Mouse (Mus musculus): ENCODE measurements around the gene Gnat3.
"Not testable (repeated sequence)": the region's sequence is repeated elsewhere in the genome, so short reads cannot be mapped to it uniquely, and the experiment has no call there.

Gnat3 gene

DNA sequence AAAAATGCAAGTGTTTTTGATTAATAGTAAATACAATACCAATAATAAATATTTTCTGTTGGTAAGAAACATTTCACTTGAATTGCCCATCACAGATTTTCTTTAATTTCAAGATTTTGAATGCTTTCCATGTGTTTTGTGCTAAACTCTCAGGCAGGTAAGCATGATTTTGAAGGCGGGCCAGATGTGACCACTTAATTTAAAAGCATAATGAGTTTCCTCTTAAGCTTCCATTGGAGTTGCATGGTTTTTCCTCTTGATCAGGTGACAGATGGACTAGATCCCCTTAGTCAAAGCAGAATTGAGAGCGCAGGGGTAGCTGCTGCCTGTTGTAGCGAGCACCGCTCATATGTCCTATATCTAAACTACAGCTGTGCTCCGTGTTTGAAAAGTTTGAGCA, at the start of gene Gnat3:
TSS of gene Gnat3 (plus strand) at position 301 of the 400 bp plus-strand sequence.
- no peak for DNase-seq (ENCODE audit: extremely low read depth, insufficient read length, low spot score)

DNA sequence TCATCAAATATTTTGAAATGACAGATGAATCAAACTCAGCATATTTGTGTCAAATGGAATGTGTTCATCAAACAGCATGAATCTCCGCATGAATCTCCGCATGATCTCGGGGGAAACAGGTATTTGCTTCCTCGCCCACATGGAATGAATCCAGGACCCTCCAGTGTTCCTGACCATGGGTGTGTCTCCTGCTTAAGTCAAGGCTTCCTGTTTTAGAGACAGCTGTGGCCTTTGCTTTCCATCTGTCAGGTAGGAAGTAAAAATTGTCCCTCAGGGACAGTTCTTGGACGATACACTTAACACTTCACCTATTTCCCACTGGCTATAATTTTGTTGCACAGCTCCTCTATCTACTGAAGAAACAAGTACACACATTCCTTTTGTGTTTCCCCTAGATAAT, 43.4 kb upstream of the Gnat3 start:
- no peak for DNase-seq (ENCODE audit: extremely low read depth, insufficient read length, low spot score)

DNA sequence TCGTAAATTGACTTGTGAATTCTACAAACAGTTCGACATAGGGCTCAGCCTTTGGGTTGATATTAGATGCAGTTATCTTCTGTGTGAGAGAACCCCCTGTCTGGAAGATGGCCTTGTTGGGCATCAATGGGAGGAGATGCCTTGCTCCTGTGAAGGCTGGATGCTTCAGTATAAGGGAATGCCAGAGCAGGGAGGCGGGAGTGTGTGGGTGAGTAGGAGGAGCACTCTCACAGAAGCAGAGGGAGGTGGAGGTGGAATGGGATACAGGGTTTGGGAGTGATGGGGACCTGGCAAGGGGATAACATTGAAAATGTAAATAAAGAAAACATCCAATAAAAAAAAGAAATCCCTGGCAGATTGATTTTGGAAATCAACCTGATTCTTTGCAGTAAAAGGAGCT, 38.7 kb upstream of the Gnat3 start:
- DNase-seq (ENCODE audit: extremely low read depth, insufficient read length, low spot score), result no peak

DNA sequence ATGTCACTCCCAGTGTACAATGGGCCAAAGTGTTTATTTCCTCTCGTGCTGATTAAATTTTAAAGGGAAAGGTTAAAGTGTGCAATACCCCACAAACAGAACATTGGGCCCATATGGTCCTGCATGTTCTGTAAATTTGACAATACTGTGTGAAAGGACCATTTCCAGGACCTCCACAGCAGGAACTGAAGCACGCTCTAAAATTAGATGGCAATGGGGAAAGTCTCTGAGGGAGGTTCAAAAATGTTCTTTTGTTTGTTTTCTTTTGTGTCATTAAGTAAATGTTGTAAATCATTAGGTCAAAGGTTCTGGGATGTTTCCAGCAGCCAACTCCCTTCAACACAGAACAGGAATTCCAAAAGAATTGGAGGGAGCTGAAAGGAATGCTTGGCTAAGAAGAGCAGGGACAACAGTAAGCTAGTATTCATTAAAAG, 38.2 kb upstream of the Gnat3 start:
- DNase-seq (ENCODE audit: extremely low read depth, insufficient read length, low spot score), result no peak

DNA sequence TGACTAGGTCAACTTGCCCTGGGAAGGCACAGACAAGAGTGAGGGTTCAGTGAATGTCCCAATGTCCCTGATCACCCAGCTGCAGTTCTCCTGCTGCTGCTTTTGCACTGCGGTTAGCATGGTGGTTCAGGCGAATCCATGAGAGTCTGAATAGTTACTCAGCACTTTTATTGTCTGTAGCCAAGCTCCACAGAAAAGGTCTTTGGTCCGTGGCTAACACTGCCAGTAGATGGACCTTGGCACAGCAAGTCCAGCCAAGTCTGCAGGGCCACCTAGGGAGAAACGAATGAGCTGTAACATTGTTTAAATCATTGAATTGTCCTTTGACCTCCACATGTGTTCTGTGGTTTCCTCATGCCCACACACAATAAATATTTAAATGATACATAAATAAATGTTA, 33.9 kb upstream of the Gnat3 start:
- no peak for DNase-seq (ENCODE audit: extremely low read depth, insufficient read length, low spot score)

DNA sequence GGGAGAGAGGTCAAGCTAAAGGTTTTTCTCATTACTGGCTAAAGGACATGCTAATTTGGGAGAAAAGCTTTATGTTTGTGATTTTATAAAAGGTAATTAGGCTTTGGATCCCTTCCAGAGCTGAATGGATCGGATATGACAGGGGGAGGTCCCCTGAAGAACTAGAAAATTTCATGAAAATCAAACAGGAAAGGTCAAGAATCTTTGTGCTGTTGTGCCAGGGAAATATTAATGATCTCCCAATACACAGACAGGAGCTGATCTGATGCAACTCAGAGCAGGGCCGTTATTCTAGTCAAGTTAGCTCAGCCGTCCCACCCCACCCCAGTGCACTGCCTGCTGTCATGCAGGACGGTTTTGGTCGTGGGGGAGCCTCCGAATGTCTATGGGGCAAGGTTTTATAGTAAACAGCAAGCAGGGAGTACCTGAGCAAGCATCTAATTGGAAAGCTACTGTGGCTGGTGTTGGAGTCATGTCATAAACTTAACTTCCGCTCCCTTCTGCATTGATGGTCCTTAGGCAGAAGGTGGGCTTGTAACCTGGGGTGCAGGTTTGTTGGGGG, 33.3 kb upstream of the Gnat3 start:
- DNase-seq (ENCODE audit: extremely low read depth, insufficient read length, low spot score), result no peak

DNA sequence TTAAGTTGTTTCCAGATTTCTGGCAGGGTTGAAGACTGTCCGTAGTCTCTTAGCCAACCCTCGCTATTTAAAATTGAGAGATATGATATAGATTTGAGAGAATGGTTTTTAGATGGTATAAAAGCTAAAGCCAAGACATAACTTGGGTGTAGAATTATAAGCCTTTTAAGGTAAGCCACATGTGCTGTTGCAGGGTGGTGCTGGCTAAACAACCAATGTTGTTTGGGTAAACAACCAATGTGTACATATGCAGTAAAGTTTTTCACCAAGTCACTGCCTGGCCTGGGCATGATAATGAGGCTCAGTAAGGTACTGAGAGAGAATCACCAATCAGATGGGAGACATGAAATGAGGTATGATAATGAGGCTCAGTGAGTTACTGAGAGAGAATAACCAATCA, 30.8 kb upstream of the Gnat3 start:
- DNase-seq (ENCODE audit: extremely low read depth, insufficient read length, low spot score), result not testable (repeated sequence)

DNA sequence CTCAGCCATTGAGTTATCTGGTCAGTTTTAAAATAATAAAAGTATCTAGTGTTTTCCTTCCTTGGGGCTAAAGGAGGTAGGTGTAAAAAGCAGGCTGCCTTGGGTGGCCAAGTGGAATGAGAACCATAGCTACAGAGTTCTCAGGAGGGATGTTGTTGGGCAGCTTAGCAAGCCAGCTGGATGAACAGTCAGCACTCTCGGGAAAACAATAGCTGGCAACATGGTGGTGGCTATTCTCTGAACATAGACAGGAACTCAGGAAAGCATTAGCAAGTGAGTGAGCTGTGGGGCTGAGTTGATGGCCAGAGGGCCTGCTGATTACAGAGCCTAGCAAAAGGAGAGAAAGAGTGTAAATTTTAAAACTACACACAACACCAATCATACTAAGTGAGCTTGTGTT, 27.8 kb upstream of the Gnat3 start:
- no peak for DNase-seq (ENCODE audit: extremely low read depth, insufficient read length, low spot score)

DNA sequence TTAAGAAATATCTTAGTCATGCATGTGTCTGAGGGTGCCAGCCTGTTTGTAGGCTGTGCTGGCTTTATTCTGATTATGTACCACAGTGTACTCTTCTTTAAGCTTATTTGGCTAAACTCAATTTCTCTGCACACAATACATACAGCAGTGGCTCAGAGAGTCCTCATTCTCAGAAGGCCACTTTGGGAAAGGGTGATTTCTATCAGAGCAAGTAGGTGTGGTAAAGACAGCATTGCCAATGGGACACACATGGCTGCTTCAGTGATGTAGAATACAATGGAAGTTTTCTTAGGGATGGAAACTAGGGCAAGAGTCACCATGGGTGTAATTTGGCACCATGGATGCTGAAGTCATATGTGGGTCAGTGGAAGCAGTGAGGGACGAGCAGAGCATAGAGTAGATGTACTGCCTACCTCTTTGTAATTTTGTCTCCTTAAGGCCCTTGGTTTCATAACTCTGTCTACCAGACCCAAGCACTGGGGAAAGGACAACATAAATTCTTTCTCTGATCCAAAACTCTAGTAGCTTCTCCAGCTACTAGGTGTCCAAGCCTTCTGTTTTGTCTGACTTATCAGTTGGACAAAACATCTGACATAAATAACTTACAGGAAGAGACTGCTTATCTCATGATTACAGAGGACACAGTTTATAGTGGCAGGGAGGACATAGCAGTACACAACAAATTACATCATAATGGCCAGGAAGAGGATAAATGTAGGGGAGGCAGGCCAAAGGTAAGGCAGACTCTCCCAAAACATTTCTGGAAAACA, 24.0 kb upstream of the Gnat3 start:
- no peak for DNase-seq (ENCODE audit: extremely low read depth, insufficient read length, low spot score)

DNA sequence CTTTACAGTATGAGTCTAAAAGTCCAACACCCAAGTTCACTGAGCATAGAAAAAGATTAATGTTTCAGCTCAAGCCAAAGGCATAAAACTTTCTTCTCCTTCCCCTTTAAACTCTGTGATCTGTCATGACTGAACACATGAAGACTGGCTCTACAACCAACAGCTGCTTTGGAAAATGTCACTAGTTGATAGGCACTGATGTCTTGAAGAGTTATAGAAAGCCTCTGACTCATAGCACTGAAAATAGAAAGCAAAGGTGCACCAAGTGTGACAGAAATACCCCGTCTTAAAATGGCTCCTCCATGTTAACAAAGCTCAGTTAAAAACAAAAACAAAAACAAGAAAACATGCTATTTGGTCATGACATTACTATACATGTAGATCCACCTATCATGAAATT, 5.9 kb upstream of the Gnat3 start:
- no peak for DNase-seq (ENCODE audit: extremely low read depth, insufficient read length, low spot score)

DNA sequence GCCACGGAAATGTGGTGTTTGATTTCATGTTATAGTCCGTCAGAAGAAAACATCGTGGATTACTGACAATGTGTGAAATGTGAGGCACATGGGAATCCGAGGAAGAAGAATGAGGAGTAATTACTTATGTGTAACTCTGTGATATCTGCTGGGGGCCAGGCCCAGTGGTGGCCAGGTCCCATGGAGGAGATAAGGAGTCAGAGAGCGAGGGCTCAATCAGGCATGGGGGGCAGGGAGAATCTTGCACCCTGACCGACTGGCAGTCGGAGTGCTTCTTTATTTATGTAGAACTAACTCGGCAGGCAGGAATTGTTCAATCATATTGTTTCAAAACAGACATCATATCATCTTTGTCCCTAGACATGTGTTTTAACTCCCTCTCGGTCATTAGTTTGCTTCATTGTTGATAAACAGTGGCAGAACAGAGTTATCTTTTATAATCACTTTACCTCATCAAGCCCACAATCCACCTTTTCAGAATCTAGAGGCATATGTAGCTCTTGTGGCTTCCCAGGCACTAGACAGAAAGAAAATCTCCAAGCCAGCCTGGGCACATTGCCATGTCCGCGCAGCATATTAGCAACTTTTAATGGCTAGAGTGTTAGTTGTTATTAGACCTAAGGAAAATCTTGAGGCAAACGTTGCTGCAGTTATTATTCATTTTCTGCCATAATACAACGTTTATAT, 7.5 kb downstream of the Gnat3 start:
- no peak for DNase-seq (ENCODE audit: extremely low read depth, insufficient read length, low spot score)

DNA sequence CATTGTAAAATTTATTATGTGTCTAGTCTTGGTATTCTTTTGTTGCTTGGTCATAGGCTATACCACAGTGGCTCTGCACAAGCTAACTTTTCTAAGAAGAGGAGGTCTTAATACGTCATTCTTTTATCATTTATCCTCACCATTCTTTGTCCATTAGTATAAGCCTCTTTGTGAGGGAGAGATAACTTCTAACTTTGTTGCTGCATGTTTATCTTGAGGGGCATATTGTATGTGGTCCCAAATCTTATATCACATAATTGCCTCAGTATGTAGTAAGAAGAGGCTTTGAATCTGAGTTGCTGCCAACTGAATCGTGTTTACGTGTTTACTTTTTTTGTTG, 8.0 kb downstream of the Gnat3 start:
- no peak for DNase-seq (ENCODE audit: extremely low read depth, insufficient read length, low spot score)

DNA sequence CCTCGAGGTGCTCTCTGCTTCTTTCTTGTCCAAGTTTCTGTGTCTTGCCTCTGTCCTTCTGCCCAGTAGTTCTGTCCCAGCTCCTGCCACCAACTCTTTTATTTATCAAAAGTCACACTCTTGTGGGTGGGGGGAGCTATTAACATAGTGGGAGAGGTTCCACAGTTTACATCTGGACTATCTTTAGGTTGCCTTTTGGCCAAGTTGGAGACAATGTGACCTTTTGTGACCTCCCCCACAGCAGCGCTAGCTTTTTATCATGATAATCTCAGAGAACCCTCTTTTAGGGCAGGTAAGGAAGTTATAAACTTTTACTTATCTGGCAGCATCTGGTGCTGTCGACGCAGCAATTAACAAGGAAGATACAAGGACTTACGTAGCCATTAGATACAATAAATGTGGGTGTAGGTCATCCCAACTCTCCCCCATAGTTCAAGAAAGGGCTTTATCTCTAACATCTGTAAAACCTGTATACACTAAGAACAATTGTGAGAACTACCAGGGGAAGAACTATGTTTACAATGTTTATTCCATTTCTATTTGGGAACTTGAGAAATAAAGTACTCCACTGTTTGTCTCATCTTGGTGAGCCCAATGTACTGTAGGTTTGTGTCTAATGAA, 18.3 kb downstream of the Gnat3 start:
- DNase-seq (ENCODE audit: extremely low read depth, insufficient read length, low spot score), result no peak

DNA sequence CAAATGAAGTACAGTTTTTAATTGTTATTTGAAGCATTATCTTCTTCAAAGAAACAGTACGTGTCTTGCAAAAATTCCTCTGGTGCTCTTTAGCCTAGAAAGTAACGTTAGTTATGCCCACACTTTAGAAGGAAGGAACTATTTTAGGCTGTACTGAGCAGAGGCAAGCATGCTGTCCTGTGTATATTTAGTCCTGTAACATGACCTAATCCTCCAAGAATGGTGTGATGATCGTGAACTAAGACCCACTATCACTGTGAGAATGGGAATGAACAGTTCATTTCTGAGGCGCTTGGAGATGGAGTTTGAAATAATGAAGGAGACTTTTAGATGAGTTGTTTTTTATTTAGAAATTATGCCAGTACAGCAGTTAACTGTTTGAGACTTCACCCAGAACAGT, 20.4 kb downstream of the Gnat3 start:
- DNase-seq (ENCODE audit: extremely low read depth, insufficient read length, low spot score), result no peak

DNA sequence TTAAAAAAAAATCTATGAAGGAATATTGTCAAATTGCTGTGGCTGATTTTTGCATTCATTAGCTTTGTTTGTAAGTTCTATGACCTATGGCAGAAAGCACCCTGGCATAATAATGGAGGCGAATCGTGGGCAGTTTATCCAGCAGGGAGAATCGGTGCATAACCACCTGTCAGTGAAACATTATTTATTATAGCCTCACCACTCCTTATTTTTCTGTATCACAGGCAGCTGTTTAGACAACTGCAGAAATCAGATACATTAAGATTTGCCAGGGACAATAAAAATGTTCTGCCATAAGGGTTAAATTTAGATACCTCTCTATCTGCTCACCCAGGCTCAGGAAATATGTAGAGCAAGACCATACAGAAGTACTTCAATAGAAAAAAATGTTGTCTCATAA, 22.2 kb downstream of the Gnat3 start:
- no peak for DNase-seq (ENCODE audit: extremely low read depth, insufficient read length, low spot score)

DNA sequence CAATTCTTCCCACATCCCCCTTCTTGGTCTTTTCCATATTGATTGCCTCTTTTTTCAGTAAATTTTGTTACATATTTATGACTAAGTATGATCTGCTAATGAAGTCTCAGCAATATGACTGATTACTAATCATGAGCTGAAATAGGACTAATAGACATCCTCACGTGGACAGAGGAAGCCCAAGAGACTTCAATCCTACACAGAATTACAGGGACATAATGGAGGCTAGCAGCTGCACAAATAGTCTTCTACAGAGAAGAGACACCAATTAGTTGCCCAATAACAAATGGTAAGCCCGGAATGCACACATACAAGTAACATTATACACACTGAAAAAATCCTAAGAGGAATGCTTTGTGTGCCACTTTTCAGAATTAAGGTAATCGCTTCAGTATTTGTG, 24.3 kb downstream of the Gnat3 start:
- no peak for DNase-seq (ENCODE audit: extremely low read depth, insufficient read length, low spot score)

DNA sequence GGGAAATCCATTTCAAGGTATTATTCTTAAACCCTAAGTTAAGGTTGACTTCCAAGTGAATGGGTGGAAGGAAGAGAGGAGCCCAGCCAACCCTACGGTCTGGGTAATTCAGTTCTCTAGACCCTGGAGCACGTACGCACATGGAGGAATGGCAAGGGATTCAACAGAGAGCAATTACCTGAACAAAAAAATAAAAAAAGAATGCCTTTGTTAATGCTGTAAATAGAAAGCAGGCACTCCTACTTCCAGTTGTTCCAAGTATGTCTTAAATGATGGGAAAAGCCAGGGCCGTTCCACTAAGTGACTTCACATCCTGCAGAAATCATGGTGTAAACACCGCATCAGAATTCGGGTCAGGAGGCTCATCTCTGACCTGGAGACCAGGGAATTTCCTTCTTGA, 28.3 kb downstream of the Gnat3 start:
- no peak for DNase-seq (ENCODE audit: extremely low read depth, insufficient read length, low spot score)

DNA sequence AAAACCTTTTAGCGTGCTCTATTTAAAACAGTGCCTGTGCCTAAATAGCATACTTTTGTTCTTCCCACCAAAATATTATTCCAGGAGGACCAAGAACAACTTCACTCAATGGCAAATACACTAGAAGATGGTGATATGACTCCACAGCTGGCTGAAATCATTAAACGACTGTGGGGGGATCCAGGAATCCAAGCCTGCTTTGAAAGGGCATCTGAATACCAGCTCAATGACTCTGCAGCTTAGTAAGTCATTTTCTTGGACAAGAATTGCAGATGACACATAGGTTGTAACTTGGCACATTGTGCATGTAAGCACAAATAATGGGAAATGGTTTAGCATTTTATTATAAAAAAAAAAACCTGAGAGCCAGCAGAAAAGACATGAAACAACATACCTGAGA, 37.2 kb downstream of the Gnat3 start:
- no peak for DNase-seq (ENCODE audit: extremely low read depth, insufficient read length, low spot score)

DNA sequence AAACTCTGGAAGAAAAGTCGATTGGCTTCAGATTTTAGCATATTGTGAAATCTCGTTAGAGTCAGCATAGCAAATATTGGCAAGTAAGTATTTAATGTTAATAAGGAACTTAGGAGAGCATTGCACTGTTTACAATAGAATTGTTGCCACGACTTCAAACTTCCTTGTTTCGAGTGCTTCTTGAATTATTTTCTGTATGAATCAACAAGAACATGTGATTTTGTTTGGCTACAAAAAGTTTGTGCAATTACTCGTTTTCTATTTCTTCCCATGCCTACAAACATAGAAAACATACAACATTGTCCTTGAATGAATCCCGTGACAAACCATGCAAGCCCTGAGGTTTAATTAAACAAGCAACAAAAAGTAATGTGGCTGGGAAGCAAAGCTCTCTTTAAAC, 37.8 kb downstream of the Gnat3 start:
- DNase-seq (ENCODE audit: extremely low read depth, insufficient read length, low spot score), result no peak

DNA sequence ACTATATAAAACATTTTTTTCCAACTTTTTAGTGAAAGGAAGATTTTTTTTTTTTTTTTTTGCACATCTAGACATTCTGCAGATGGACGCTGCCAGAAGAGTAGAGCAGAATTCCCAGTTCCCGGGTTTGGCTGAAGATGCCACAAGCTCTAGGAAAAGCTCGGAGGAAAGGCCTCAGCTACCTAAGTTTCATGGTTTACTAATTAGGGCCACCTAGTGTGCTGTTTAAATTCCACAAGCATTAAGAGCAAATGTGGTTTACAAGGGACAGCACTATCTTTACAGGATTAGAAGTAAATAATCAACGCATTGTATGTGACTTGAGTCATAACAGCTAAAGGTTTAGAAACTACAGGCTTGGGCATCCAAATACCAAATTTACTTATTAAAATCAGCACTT, 39.3 kb downstream of the Gnat3 start:
- DNase-seq (ENCODE audit: extremely low read depth, insufficient read length, low spot score), result no peak

DNA sequence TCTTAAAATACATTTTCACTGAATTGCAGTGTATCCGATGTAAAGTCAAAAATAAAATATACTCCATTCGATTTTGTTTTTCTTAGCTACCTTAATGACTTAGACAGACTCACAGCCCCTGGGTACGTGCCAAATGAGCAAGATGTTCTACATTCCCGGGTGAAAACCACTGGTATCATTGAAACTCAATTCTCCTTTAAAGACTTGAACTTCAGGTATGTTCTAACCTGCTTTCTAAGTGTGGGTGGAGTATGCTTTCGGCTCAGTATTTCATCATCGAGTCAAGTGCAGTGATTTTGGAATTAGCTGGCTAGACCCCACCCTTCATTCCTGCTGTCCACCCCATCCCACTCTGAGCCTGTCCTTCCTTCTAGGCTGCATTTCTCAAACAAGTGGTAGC, 41.3 kb downstream of the Gnat3 start:
- DNase-seq (ENCODE audit: extremely low read depth, insufficient read length, low spot score), result no peak
